Mouse (Mus musculus): ENCODE data around the gene Fbp2. TPM values are rescaled to one million over a fixed set of nuclear protein-coding genes. Genes with fewer than 3 reads are reported as not detected.

The Fbp2 gene
- 10 to 100 TPM; 23.7 to 25.1 TPM for total RNA-seq (2021)
- long read RNA-seq, experiment 1, transcript Fbp2-201 (7 exons, 1,354 nt) = major isoform, 35 of 39 reads
- long read RNA-seq, experiment 1, partial matches to known transcripts = 3 of 39 reads
- long read RNA-seq, experiment 1, other reads (novel, unspliced or antisense) = 1 of 39 reads
- long read RNA-seq, experiment 2, transcript Fbp2-201 (7 exons, 1,354 nt) = major isoform, 7 of 9 reads
- long read RNA-seq, experiment 2, partial matches to known transcripts = 2 of 9 reads
- long read RNA-seq, experiment 2, other reads (novel, unspliced or antisense) = 0 of 9 reads

- peak; percentile 54 to 62 for DNase-seq
Measured at GRCm38 (mm10) chr13:62857941-62858915, at the start of gene Fbp2. TSS of gene Fbp2 (minus strand) at chr13:62858422.

GRCm38 (mm10) chr13:62907527-62908162 is 49.4 kb upstream of the Fbp2 start:
- no peak for DNase-seq

GRCm38 (mm10) chr13:62901139-62901538 is 42.9 kb upstream of the Fbp2 start:
- no peak for DNase-seq

- DNase-seq = no peak
Measured at GRCm38 (mm10) chr13:62897927-62898646, 39.9 kb upstream of the Fbp2 start.

GRCm38 (mm10) chr13:62893044-62893842 is 35.0 kb upstream of the Fbp2 start:
- no peak for DNase-seq

GRCm38 (mm10) chr13:62889311-62889710 is 31.1 kb upstream of the Fbp2 start:
- DNase-seq = no peak

GRCm38 (mm10) chr13:62887712-62888441 is 29.7 kb upstream of the Fbp2 start, which contains the start of gene Fbp1:
TSS of gene Fbp1 (minus strand) at chr13:62888282.
- DNase-seq = no peak

- DNase-seq = no peak
Measured at GRCm38 (mm10) chr13:62884536-62884935, 26.3 kb upstream of the Fbp2 start.

- DNase-seq = no peak
Measured at GRCm38 (mm10) chr13:62883925-62884324, 25.7 kb upstream of the Fbp2 start.

- DNase-seq = no peak
Measured at GRCm38 (mm10) chr13:62883436-62883835, 25.2 kb upstream of the Fbp2 start.

GRCm38 (mm10) chr13:62882856-62883255 is 24.6 kb upstream of the Fbp2 start:
- DNase-seq = no peak

- DNase-seq = no peak
Measured at GRCm38 (mm10) chr13:62881336-62881735, 23.1 kb upstream of the Fbp2 start.

GRCm38 (mm10) chr13:62879831-62880615 is 21.8 kb upstream of the Fbp2 start:
- DNase-seq = peak; percentile 13 to 38

- no peak for DNase-seq
Measured at GRCm38 (mm10) chr13:62879411-62879810, 21.2 kb upstream of the Fbp2 start.

GRCm38 (mm10) chr13:62877247-62877646 is 19.0 kb upstream of the Fbp2 start:
- no peak for DNase-seq

- no peak for DNase-seq
Measured at GRCm38 (mm10) chr13:62876111-62876510, 17.9 kb upstream of the Fbp2 start.

- DNase-seq = no peak
Measured at GRCm38 (mm10) chr13:62872252-62872651, 14.0 kb upstream of the Fbp2 start.

- no peak for DNase-seq
Measured at GRCm38 (mm10) chr13:62870605-62871004, 12.4 kb upstream of the Fbp2 start.

GRCm38 (mm10) chr13:62866817-62867216 is 8.6 kb upstream of the Fbp2 start:
- peak; percentile 7 to 11 for DNase-seq

All from heart, adult 18-20 months (tissue).